Mouse (Mus musculus) neural tube, embryonic 13.5 days (tissue): ENCODE data around the gene Uvrag. TPM values are rescaled to one million over a fixed set of nuclear protein-coding genes. Genes with fewer than 3 reads are reported as not detected.

Experiments used
- ATAC-seq: fragments of 200-750 bp; cut with Nextera tagmentation; 2 replicates; pipeline ENCODE4 v1.8.0; 2017; ENCODE audit warnings: low read depth, mild to moderate bottlenecking, moderate TSS enrichment, moderate library complexity
- H3K27ac ChIP-seq: fragments of 300-500 bp; sonication (generic); replicated peaks from 2 replicates; pipeline ENCODE4 v1.5.1; 2015; ENCODE audit warnings: moderate library complexity, mild to moderate bottlenecking, inconsistent platforms
- H3K27me3 ChIP-seq: fragments of 300-500 bp; sonication (generic); 2 replicates; pipeline ENCODE4 v1.6.1; 2015; ENCODE audit warnings: mild to moderate bottlenecking, inconsistent platforms
- H3K36me3 ChIP-seq: fragments of 300-500 bp; sonication (generic); 2 replicates; pipeline ENCODE4 v1.6.1; 2015; ENCODE audit warnings: mild to moderate bottlenecking, inconsistent platforms
- H3K4me1 ChIP-seq: fragments of 300-500 bp; sonication (generic); replicated peaks from 2 replicates; pipeline ENCODE4 v1.6.1; 2015; ENCODE audit warnings: inconsistent platforms
- H3K4me2 ChIP-seq: fragments of 300-500 bp; sonication (generic); 2 replicates; pipeline ENCODE4 v1.6.1; 2015; ENCODE audit warnings: inconsistent platforms, mild to moderate bottlenecking, moderate library complexity
- H3K4me3 ChIP-seq: fragments of 300-500 bp; sonication (generic); 2 replicates; pipeline ENCODE4 v1.5.1; 2015; ENCODE audit warnings: mild to moderate bottlenecking, inconsistent platforms
- H3K9ac ChIP-seq: fragments of 300-500 bp; sonication (generic); 2 replicates; pipeline ENCODE4 v1.6.1; 2015; ENCODE audit warnings: moderate library complexity, mild to moderate bottlenecking, inconsistent platforms
- H3K9me3 ChIP-seq: fragments of 300-500 bp; sonication (generic); 2 replicates; pipeline ENCODE4 v1.6.1; 2016; ENCODE audit warnings: inconsistent platforms
- WGBS: fragments of 180-500 bp; shearing (Covaris S2); methylation state at CpG from one replicate; pipeline ENCODE4 v1.1.7; 2015; 5-methylcytosine and 5-hydroxymethylcytosine counted together
- polyA plus RNA-seq: library from polyadenylated mRNA; unstranded; fragments of >200 nt; fragmentation: Nextera tagmentation; extraction: Ambion mirVana; gene quantifications from 2 replicates; pipeline ENCODE4 v1.2.1, GENCODE M21; 2015

The Uvrag gene
- polyA plus RNA-seq, 1 experiment from 2014 or later: 16.6 TPM

DNA sequence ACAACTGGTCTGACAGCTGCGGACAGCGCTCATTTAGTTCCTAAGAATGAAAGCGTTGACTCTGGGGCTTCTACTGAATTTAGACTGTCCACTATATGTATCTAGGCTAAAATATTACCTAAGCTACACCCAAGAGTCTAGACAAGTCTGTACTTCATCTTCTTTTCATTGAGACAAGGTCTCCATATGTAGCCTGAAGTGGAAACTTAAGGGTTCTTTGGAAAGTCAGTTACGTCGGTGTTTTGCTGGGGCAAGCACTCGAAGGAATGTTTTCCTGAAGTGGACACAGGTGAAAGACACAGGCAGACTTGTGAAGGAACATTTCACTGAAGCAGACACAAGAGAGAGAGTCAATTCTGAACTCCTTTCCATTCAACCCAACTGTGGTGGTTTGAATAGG is 144.2 kb downstream of the Uvrag start:
- WGBS: 96% methylated on average over 6 of the region's 6 CpGs
- H3K4me1 ChIP-seq: no peaks in the 10 kb centered on the region
- no peak overlapping the region for H3K4me3 ChIP-seq
- H3K27ac ChIP-seq: no peak overlapping the region
- H3K4me2 ChIP-seq: no peak overlapping the region
- H3K9ac ChIP-seq: no peak overlapping the region
- H3K9me3 ChIP-seq: no peaks in the 10 kb centered on the region
- H3K27me3 ChIP-seq: no peaks in the 10 kb centered on the region
- no peaks in the 10 kb centered on the region for H3K36me3 ChIP-seq
- no peak for ATAC-seq

DNA sequence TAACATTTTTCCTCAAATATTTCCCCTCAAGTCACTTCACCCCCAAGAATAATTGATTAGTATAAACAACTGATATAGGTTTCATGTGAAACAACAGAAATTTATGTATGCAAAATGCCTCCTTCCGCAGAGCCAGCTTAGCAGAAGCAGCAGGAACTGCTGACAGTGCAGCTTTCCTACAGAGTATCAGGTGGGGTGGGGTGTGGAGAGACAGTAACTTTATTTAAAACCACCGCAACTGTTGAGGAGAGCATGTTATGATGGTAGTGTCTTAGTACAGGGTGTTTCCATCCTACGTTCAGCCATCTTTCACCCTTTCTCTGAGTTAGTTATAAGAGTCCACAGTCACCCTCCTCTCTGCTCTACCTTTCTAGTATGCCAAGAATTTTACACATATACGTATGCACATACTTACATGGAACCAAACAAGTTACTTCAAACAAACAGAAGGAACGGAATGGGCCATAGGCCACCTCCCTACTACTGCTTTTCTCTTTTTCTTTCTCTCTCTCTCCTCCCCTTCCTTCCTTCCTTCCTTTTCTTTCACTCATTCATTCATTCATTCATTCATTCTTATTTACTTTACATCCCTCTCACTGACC is 145.7 kb downstream of the Uvrag start:
- H3K27ac ChIP-seq: no peak overlapping the region
- H3K4me3 ChIP-seq: no peak overlapping the region
- H3K9ac ChIP-seq: no peak overlapping the region
- WGBS: 85% methylated on average over 5 of the region's 5 CpGs
- H3K4me2 ChIP-seq: no peak overlapping the region
- no peaks in the 10 kb centered on the region for H3K4me1 ChIP-seq
- no peaks in the 10 kb centered on the region for H3K9me3 ChIP-seq
- H3K36me3 ChIP-seq: 0 out of 2 replicates have a peak, but pooled peaks cover 5% of the 10 kb centered on the region
- H3K27me3 ChIP-seq: no peaks in the 10 kb centered on the region
- no peak for ATAC-seq

DNA sequence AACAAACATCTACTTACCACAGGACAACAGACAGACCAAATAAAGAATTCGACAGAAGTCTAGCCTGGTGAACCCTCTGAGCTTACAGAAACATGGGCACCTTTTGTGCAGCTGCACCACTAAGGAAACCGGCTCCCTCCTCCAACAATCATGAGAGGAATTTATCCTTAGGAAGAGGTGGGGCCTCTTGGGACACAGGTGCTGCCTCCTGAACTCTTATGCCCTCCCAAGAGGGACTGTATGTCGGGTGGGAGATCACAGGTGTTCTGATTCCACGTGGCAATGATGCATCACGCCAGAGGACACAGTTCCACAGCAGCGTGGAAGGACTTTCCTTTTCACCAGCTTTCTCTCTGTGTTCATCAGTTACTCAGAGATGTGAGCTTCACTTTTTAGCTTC is 146.8 kb downstream of the Uvrag start:
- no peak for ATAC-seq
- no peaks in the 10 kb centered on the region for H3K4me1 ChIP-seq
- no peak overlapping the region for H3K9ac ChIP-seq
- H3K27ac ChIP-seq: no peak overlapping the region
- no peak overlapping the region for H3K4me3 ChIP-seq
- H3K9me3 ChIP-seq: no peaks in the 10 kb centered on the region
- H3K4me2 ChIP-seq: no peak overlapping the region
- H3K36me3 ChIP-seq: 0 out of 2 replicates have a peak, but pooled peaks cover 11% of the 10 kb centered on the region
- 88% methylated on average over 6 of the region's 6 CpGs for WGBS
- no peaks in the 10 kb centered on the region for H3K27me3 ChIP-seq

DNA sequence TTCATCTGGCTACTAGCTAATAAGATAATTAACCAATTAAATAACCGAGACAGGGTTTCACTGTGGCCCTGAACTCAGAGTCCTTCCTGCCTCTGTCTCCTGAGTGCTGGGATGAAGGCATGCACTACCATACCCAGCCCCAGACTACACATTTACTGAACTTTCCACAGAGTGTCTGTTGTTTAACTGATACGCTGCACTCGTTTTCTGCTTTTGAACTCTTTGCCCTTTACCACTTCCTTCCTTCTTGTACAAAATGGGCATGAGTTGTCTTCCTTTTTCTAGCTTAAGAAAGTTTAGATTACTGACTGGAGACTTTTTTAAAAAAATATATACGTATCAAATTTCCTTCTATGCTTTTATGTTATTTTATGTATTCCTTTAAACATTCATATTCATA is 147.5 kb downstream of the Uvrag start:
- no peaks in the 10 kb centered on the region for H3K27me3 ChIP-seq
- 83% methylated on average over 4 of the region's 4 CpGs for WGBS
- H3K9ac ChIP-seq: no peak overlapping the region
- 0 out of 2 replicates have a peak, but pooled peaks cover 12% of the 10 kb centered on the region for H3K36me3 ChIP-seq
- no peaks in the 10 kb centered on the region for H3K9me3 ChIP-seq
- H3K4me1 ChIP-seq: no peaks in the 10 kb centered on the region
- H3K4me2 ChIP-seq: no peak overlapping the region
- H3K4me3 ChIP-seq: no peak overlapping the region
- H3K27ac ChIP-seq: no peak overlapping the region
- ATAC-seq: no peak

DNA sequence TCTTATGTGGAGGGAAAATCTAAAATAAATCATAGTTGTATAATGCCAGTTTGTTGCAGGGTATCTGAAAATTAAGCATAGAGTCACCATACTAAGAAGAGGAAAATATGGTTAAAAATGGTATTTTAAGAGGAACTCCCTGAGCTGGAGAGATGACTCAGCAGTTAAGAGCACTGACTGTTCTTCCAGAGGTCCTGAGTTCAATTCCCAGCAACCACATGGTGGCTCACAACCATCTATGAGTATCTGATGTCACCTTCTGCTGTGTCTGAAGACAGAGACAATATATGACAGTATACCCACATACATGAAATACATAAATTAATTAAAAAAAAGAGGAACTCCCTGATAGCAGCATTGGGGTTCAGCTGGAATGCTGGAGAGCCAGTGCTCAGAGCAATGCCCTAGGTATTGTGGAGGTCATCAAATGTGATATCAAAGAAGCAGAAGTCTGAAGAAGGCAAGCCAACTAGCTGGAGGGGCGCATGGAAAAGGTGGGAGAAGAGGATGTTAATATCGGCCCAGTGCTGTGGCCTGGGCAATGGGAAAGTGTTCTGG is 149.7 kb downstream of the Uvrag start:
- H3K4me1 ChIP-seq: no peaks in the 10 kb centered on the region
- WGBS: 98% methylated on average over 2 of the region's 2 CpGs
- no peak overlapping the region for H3K4me3 ChIP-seq
- no peaks in the 10 kb centered on the region for H3K27me3 ChIP-seq
- no peak overlapping the region for H3K27ac ChIP-seq
- H3K4me2 ChIP-seq: no peak overlapping the region
- H3K36me3 ChIP-seq: peaks cover 16% of the 10 kb centered on the region; the same call in 1 of the 2 replicates
- H3K9ac ChIP-seq: no peak overlapping the region
- ATAC-seq: no peak
- no peaks in the 10 kb centered on the region for H3K9me3 ChIP-seq

DNA sequence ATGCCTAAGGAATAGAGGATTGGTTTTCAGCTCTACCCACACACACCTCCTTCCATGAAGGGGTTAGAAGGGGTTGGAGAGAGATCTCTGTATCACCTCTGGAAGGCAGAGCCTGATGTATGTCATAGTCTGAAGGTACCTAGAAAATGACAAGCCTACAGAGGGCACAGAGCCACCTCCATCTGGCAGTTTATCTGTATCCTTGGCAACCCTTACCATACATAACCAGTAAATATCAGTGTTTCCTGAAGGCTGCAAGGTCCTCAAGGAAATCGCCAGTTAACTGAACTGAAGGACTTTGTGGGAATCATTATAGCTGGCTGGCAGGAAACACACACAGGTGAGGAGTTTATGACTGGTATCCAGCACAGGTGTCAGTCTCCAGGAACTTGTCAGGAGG is 150.4 kb downstream of the Uvrag start:
- Histone ChIP-seq H3K36me3 (peaks cover 16% of the 10 kb centered on the region; the same call in 1 of the 2 replicates), H3K4me3 (no peak overlapping the region), H3K27me3 (no peaks in the 10 kb centered on the region), H3K27ac (no peak overlapping the region), H3K9me3 (no peaks in the 10 kb centered on the region), H3K4me1 (no peaks in the 10 kb centered on the region), H3K9ac (no peak overlapping the region), H3K4me2 (no peak overlapping the region)
- 92% methylated on average over 1 of the region's 1 CpGs for WGBS
- ATAC-seq: no peak

DNA sequence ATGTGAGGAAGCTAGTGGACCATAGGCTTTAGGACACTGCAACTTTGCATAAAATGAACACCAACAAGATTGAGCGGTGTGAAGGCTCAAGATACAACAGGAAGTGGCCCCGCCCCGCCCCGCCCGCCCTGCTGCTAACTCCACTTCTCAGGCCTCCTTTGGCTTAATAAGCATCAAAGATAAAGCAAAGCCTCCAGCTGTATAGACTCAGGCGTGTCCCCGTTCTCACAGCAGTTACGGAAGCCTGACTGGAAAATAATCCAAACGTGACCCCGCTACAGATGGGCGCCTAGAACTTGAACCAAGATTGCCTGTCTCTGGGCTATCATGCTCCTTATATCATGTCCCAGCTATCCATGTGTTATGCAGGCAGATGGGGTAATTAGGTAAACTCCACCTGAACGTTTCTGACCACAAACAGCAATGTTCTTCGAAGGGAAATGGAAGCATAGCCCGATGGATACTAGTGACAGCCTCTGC is 153.9 kb downstream of the Uvrag start:
- WGBS: 89% methylated on average over 14 of the region's 14 CpGs
- ATAC-seq: no peak
- H3K4me1 ChIP-seq: peaks cover 15% of the 10 kb centered on the region; the same call in 1 of the 2 replicates
- H3K9ac ChIP-seq: no peak overlapping the region
- H3K27me3 ChIP-seq: no peaks in the 10 kb centered on the region
- H3K4me3 ChIP-seq: no peak overlapping the region
- H3K27ac ChIP-seq: no peak overlapping the region
- no peak overlapping the region for H3K4me2 ChIP-seq
- no peaks in the 10 kb centered on the region for H3K9me3 ChIP-seq
- H3K36me3 ChIP-seq: peaks cover 16% of the 10 kb centered on the region; the same call in 1 of the 2 replicates

DNA sequence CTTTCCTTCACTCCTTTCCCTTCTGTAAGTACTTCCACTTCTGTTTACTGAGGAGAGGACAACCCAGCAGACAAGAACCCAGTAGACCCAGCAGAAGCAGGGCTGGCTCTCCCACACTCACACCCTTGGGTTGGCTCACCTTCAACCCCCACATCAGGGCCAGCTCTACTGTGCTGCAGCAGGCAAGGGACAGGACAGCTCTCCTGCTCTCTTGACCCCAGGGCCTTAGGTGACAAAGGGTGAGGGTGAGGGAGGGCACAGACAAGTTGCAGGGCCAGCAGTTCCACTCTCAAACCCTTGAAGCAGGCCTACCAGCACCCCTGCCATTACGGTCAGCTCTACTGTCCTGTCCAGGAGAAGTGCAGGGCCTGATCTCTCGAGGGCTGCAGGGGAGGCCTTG is 155.0 kb downstream of the Uvrag start:
- Histone ChIP-seq H3K4me1 (peaks cover 15% of the 10 kb centered on the region; the same call in 1 of the 2 replicates), H3K27me3 (no peaks in the 10 kb centered on the region), H3K4me2 (no peak overlapping the region), H3K9me3 (no peaks in the 10 kb centered on the region), H3K4me3 (no peak overlapping the region), H3K36me3 (peaks cover 16% of the 10 kb centered on the region; the same call in 1 of the 2 replicates), H3K27ac (no peak overlapping the region), H3K9ac (no peak overlapping the region)
- WGBS: 85% methylated on average over 2 of the region's 2 CpGs
- ATAC-seq: no peak

DNA sequence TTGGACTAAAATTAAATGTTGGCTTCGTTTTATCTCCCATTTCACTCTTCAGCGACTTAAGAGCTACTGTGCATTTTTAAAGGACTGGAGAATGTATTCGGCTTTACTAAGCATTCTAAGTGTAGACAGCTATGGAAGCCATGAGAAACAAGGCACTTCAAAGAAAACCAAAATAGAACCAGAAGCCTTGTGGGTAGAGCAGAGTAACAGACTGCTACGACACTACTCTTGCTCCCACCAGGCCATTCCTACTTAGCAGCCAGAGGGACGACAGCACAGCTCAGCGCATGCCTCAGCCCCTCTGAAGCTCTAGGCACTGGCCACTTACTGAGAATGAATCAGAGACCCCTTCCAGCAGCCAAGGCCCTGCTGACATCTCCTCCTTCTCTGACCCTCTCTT is 155.5 kb downstream of the Uvrag start:
- H3K27me3 ChIP-seq: no peaks in the 10 kb centered on the region
- H3K4me1 ChIP-seq: peaks cover 15% of the 10 kb centered on the region; the same call in 1 of the 2 replicates
- no peak overlapping the region for H3K9ac ChIP-seq
- WGBS: 87% methylated on average over 6 of the region's 6 CpGs
- no peak for ATAC-seq
- H3K36me3 ChIP-seq: peaks cover 13% of the 10 kb centered on the region; the same call in 1 of the 2 replicates
- no peaks in the 10 kb centered on the region for H3K9me3 ChIP-seq
- no peak overlapping the region for H3K4me3 ChIP-seq
- H3K4me2 ChIP-seq: no peak overlapping the region
- H3K27ac ChIP-seq: no peak overlapping the region

DNA sequence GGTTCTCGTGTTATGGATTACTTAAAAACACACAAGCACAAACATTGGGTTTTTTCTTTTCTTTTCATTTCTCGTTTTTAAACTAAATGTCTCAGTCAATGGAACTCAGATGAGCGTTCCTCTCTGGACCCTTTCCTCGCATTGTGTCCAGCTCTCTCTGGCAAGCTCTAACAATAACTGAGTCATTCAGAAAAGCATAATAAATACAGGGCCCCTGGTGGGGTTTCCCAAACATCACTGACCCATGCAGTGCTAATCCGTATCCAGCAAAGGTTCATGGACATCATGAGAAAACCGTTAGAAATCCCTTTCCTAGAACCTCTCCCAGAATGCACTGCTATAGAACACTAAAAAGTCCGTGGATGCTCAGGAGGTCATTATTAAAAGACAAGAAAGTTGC is 156.6 kb downstream of the Uvrag start:
- 52% methylated on average over 7 of the region's 7 CpGs for WGBS

DNA sequence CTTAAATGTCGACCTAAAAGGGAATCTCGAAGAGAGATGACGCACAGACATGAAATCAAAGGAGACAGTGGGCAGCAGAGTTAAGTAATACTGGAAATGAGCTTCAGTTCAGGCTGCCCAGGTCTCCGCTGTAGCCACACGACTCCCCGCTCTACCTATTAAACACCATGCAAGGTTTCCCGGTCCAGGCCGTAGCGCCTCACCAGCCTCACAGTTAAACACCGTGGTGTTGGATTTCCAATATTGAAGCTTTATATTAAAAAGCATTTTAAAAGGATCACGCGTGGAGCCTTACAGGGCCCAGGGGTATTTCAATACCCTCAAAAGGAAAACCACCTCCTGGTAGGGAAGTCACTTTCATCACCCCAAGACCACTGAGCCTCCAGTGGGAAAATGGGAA is 157.9 kb downstream of the Uvrag start:
- Histone ChIP-seq H3K4me1 (peaks cover 15% of the 10 kb centered on the region; the same call in 1 of the 2 replicates), H3K27me3 (no peaks in the 10 kb centered on the region), H3K9me3 (no peaks in the 10 kb centered on the region), H3K4me2 (no peak overlapping the region), H3K4me3 (no peak overlapping the region), H3K9ac (no peak overlapping the region; the same call in 1 of the 2 replicates), H3K27ac (no peak overlapping the region), H3K36me3 (peaks cover 7% of the 10 kb centered on the region; the same call in 1 of the 2 replicates)
- ATAC-seq: no peak
- WGBS: 74% methylated on average over 12 of the region's 12 CpGs

More for the DNA sequence above, 156.6 kb downstream of the Uvrag start:
- no peak overlapping the region for H3K27ac ChIP-seq
- H3K9ac ChIP-seq: no peak overlapping the region
- no peak overlapping the region for H3K4me3 ChIP-seq
- H3K36me3 ChIP-seq: peaks cover 9% of the 10 kb centered on the region; the same call in 1 of the 2 replicates
- no peak overlapping the region for H3K4me2 ChIP-seq
- no peaks in the 10 kb centered on the region for H3K27me3 ChIP-seq
- no peaks in the 10 kb centered on the region for H3K9me3 ChIP-seq
- no peak for ATAC-seq
- H3K4me1 ChIP-seq: peaks cover 15% of the 10 kb centered on the region; the same call in 1 of the 2 replicates

DNA sequence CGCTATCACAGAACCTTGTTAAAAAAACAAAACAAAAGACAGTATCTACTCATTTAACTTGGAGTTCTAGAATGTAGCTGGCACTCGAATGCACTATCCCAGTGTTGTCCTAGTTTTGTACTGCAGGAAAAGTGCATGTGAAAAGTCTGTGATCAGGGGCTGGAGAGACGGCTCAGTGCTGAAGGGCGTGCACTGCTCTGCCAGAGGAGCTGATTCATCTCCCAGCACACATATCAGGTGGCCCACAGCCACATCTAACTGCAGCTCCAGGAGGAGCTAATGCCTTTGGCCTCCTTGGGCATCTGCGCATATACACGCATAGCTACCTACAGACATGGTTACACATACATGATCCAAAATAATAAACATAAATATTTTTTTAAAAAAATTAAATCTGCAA is 159.5 kb downstream of the Uvrag start:
- no peak overlapping the region for H3K4me2 ChIP-seq
- peaks cover 21% of the 10 kb centered on the region for H3K4me1 ChIP-seq
- H3K36me3 ChIP-seq: peaks cover 3% of the 10 kb centered on the region; the same call in 1 of the 2 replicates
- H3K27me3 ChIP-seq: no peaks in the 10 kb centered on the region
- no peak for ATAC-seq
- H3K4me3 ChIP-seq: no peak overlapping the region
- H3K27ac ChIP-seq: no peak overlapping the region
- 93% methylated on average over 6 of the region's 6 CpGs for WGBS
- no peak overlapping the region for H3K9ac ChIP-seq
- H3K9me3 ChIP-seq: no peaks in the 10 kb centered on the region
